Mouse (Mus musculus) hindlimb bud, embryonic 11.5 days (tissue): ENCODE measurements around the gene Spata25.
"Not testable (repeated sequence)": the region's sequence is repeated elsewhere in the genome, so short reads cannot be mapped to it uniquely, and the experiment has no call there.

ENCODE experiments used
- DNase-seq: peaks from one replicate; pipeline ENCODE4 v3.0.0-alpha.2; 2012; ENCODE audit warnings: low read depth, low spot score; ENCODE audit errors: extremely low spot score

The Spata25 gene

DNA sequence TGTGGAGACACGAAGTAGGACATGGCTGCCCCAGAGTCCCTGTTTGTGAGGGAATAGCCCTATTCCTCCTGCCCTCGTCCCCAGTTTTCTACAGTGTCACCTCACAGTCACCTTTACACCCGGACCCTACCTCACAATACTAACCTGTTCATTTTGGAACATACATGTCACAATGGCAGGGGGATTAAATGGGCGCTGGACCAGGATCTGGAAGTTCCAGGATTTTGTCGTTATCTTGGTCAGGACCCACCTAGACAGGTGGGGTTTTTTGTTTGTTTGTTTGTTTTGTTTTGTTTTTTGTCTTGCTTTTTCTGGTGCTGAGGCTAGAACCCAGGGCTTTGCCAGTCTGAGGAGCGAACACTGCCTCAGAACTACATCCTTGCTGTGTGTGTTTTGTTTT is at the start of gene Spata25:
TSS of gene Spata25 (minus strand) at position 101 of the 400 bp plus-strand sequence.
- DNase-seq = no peak

DNA sequence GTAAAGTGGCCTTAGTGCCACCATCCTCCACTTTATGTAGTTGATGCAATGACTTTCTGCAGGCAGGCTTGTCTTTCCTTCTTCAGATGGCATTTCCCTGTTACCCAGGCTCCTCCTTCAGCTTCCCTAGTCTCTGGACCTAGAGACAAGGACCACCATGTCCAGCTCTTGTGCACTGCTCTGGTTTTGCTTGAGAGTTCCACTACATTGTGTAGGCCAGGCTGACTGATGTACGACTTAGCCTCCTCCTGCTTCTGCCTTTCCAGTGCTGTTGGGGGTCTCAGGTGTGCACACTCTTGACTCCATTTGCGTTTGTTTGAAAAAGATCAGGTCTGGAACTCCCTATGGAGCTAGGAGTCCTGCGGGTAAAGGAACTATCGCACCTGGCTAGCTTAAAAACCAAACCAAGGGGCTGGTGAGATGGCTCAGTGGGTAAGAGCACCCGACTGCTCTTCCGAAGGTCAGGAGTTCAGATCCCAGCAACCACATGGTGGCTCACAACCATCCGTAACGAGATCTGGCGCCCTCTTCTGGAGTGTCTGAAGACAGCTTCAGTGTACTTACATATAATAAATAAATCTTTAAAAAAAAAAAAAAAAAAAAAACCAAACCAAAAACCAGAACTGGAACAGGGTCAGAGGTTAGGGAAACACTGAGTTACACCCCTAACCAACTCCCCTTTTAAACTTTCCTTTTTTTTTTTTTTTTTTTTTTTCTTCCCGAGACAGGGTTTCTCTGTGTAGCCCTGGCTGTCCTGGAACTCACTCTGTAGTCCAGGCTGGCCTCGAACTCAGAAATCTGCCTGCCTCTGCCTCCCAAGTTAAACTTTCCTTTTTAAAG is 49.3 kb upstream of the Spata25 start:
- DNase-seq = not testable (repeated sequence)

DNA sequence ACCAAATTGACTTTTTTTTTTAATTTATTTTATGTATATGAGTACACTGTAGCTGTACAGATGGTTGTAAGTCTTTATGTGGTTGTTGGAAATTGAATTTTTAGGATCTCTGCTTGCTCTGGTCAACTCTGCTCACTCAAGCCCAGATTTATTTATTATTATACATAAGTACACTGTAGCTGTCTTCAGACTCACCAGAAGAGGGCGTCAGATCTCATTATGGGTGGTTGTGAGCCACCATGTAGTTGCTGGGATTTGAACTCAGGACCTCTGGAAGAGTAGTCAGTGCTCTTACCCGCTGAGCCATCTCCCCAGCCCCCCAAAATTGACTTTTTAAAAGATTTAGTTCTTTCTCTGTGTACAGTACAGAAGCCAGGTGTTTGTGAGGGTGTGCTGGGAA is 47.3 kb upstream of the Spata25 start:
- DNase-seq = not testable (repeated sequence)

DNA sequence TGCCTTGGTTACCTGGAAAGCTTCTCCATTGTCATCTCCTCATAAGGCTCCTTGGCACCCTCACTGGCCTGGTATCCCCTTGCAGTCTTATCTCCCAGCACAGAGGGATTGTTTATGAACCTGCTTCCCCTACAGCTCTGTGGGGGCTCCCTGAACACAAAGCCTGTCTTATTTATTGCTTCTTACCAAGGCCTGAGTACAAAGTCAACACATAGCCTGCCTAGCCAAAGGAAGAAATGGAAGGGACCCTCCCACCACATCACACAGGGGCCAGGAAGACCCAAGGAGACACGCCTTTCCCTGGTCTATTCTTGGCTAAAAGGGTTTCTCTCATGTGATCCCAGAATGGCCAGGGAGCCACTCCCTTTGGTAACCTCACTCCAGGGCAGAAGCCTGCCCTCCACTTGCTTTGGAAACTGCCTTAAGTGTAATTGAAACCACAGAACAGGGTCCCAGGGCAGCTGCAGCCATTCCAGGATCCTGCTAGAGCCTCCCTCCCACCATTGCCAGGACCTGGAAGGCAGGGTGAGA is 46.0 kb upstream of the Spata25 start:
- DNase-seq = no peak

DNA sequence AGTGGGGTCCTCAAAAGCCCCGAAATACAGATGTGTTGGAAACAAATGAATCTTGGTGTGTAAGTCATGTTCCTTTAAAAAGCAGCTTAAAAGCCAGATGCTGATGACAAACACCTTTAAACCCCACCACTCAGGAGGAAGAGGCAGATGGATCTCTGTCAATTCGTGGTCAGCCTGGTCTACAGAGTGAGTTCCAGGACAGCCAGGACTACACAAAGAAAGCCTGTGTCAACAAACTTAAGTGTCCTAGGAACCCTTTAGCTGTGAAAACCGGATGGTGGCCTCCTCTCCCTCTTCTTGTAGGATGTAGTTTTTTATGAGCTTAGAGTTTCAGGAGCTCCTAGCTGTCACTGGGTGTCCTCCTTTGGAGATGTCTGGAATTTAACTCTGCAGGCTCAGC is 45.3 kb upstream of the Spata25 start:
- no peak for DNase-seq

DNA sequence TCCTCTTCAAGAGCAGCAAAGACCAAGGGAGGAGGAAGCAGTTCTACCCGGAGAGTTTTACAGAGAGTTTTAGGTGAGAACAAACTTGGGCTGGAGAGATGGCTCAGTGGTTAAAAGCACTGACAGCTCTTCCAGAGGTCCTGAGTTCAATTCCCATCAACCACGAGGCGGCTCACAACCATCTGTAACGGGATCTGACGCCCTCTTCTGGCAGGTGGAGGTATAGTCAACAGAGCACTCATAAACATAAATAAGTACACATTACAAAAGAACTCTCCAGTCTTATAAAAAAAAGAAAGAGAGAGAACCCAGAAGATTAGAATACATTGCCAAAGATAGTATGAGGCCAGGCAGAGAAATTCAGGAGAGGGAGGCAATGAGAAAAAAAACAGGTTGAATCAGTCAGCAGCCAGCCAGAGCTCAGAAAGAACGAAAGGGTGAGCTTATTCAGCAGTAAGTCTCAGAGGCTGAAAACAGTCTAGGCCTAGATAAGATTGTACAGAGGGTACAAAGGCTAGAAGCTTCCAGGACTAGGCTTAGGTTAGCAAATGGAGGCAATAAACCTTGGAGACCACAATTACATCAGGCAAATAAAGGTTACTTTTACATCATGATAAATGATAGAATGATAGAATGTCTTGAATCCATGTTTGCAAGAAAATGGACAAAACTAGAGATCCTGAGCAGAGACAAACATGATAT is 43.4 kb upstream of the Spata25 start:
- DNase-seq = no peak

DNA sequence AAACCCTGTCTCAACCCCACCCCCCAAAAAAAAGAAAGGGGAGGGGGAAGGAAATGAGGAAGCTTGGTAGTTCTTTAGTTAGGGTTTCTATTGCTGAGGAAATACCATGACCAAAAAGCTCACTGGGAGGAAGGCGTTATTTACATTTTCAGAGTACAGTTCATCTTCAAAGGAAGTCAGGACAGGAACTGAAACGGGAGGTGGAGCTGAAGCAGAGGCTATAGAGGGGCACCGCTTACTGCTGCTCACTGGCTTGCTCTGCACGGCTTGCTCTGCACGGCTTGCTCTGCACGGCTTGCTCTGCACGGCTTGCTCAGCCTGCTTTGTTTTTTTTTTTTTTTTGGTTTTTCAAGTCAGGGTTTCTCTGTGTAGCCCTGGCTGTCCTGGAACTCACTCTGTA is 40.2 kb upstream of the Spata25 start:
- DNase-seq = no peak

DNA sequence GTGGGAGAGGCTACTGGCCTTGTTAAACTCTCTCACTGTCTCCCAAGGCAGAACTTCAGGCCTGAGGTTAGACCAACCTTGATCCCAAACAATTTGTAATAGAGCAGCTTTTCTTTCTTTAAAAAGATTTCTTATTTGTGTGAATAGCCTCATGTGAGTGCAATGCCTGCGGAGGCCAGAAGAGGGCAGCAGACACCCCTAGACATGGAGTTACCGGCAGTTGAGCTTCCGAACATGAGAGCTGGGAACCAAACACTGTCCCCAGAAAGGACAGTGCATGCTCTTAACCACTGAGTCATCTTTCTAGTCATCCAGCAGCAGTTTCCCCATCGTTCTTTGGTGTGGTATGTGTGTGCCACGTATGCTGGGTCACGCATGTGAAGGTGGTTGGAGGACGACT is 39.2 kb upstream of the Spata25 start:
- no peak for DNase-seq

DNA sequence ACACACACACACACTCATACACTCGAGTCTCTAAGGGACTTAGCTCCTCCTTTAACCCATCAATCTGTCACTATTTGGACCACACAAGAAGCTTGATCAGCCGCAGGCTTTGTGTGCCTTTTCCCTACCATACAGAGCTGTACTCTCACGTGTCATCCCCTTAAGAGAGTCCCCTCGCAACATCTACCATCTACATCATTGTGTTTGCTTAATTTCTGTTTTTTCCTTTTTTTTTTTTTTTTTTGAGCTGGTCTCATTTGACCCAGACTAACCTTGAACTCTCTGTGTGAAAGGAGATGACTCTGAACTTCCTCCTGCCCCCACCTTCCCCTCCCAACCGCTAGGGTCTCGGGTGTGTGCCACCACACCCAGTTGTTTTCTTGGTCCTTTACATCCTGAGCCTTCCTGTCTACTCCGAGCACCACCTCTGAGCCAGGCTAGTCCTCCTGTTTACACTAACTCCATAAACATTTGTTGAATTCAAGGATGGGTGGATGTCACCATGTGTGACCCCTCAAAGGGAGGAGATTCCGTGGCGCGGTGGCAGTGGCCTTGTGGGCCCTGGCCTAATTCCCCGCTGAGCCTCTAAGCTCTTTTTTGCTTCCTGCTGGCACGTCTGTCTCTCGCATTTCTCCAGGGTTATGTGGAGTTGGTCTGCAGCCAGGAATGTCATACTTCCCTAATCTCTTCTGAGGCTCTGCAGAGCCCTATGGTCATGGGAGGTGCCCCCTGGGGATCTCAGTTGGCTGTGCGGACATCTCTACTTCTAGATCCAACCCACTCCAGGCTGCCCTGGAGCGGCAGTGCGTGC is 38.6 kb upstream of the Spata25 start:
- DNase-seq = no peak

DNA sequence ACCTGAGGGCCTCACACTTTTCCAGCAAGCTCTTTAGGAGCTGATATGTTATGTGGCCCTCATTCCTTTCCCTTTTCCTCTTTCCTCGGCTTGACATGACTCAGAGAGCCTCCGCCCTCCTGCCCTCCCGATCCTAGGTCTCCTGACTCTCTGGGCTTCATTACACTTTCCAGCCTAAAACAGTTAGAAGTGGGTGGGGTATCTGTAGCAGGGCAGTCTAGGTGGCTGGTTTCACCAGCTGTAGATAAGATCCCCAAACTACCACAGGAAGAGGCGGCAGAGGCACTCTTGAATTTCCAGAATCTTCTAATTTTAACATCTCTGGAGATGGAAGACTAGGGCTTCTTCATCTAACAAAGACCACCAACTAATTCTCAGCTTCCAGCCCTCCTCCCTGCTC is 36.3 kb upstream of the Spata25 start:
- no peak for DNase-seq

DNA sequence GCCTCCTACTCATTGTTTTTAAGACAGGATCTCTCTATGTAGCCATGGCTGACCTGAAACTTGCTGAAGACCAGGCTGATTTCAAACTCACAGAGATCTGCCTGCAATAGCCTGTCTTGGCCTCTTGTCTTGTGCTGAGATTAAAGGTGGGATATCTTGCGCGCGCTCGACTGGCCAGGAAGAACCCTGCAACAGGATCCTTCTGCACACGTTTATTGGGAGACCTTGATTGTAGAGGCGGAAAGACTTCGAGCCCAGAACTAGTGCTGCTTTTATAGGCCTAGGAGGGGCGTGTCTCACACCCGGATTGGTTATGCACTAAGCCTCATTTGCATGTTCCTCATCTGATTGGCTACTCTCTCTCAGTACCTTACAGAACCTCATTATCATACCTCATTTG is 35.1 kb upstream of the Spata25 start:
- not testable (repeated sequence) for DNase-seq

DNA sequence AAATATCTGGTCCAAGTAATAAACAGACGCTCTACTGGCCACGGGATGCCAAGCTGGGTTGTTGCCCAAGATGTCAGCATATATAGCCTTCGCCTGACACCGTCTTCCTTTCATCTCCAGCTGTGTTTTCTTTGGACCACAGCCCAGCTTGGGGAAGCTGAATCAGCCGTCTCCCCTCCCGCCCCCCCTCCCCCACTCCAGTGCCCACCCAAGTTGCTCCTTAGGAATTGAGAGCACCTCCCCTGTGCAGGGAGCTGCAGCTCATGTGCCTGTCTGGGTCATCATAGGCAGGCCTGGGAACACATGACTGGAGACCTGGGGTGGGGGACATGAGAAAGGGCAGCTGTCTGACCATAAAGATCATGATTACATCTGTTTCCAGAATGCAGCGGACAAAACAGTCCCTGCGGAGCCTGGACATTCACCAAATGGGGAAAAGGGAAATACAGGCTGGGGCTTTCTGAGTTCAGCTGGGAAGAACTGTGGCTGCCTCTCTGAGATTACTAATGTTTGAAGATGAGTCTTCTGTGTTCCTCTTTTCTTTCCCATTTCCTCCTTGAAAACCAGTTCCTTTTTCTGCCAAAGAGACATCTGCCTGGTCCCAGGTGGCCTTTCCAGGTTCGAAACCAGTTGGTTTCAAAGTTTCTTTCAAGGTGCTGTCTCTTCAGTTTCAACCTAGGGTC is 34.0 kb upstream of the Spata25 start:
- DNase-seq = no peak

DNA sequence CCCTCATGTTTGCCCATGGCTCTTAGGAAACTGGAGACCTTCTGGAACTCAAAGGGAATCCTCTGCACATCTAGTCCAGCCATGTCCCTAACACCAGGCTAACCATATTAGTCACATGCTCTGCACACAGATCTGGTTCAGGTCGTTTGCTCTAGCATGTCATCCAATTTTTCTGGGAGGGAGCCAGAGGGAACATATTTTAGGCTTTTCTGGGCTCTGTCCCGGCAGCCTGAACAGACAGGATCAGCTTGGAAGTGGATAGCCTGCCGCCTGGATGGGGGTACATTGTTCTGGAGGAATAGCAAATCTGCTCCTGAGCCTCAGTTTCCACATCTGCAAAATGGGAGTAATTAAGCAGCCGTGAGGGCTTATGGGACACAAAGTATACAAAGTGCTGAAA is 32.8 kb upstream of the Spata25 start:
- DNase-seq = no peak

DNA sequence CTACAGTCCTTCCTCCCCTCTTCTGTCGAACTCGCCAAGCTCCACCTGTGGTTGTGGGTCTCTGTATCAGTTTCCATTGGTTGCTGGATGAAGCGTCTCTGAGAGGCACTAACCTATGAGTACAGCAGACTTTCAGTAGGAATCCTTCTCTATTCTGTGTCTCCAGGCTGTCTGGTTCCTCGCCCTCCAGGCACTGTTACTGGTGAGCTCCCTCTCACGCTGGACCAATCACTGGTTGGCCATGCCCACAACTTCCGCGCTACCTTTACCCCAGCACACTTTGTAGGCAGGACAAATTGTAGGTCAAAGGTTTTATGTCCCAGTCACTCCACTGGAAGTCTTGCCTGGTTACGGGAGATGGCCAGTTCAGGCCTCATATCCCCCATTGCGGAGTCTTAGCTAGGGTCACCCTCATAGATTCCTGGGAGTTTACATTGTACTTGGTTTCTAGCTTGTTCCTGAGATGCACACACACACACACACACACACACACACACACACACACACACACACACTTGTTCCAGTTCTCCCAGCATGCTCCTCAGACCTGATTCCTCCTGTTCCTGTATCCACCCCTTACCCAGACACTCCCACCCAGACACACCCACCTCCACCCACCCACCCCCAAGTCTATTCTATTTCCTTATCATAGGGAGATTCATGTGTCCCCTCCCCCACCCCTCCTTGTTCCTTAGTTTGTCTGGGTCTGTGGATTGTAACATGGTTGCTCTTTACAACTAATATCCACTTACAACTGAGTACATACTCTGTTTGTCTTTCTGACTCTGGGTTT is 31.5 kb upstream of the Spata25 start:
- no peak for DNase-seq

DNA sequence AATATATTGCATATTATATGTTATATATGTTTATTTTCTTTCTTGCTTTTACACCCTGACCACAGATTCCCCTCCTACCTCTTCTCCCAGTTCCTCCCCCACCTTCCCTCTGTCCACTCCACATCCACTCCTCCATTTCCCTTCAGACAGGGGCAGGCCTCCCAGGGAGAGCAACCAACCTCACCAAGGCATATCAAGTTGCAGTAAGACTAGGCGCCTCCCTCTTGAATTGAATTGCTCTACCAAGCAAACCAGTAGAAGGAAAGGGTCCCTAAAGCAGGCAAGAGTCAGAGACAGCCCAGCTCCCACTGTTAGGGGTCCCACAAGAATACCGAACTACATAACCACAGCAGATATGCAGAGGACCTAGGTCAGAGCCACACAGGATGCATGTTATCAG is 30.8 kb upstream of the Spata25 start:
- DNase-seq = no peak

DNA sequence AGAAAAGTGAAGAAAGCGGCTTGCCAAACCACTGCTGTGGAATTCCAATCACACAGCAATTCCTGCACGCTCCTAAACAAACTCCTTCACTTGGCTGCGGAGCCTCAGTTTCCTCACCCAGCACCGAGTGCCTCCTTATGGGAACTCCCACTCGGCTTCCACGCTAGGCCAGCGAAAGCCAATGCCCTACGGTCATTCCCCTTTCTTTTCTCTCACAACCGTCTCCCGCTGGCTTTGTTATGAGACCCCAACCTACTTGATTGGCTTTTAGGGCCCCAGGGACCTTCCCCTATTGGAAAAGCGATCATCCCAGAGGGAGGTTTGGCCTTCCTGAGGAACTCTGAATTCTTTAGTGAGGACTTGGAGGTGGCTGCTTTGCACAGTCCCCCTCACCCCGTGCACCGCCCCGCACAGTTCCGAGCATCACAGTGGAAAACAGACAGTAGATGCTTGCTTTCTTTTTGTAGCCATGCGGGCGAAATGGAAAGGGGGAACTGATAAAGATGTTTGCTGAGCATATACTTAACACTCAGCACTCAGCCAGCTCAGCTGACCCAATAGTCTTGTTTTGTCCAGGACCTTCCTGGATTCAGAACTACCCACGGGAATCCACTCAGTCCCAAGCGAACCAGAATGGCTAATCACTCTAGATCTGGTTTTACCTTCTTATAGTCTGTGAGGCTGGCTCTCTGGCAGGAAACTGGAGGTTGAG is 29.7 kb upstream of the Spata25 start:
- no peak for DNase-seq

DNA sequence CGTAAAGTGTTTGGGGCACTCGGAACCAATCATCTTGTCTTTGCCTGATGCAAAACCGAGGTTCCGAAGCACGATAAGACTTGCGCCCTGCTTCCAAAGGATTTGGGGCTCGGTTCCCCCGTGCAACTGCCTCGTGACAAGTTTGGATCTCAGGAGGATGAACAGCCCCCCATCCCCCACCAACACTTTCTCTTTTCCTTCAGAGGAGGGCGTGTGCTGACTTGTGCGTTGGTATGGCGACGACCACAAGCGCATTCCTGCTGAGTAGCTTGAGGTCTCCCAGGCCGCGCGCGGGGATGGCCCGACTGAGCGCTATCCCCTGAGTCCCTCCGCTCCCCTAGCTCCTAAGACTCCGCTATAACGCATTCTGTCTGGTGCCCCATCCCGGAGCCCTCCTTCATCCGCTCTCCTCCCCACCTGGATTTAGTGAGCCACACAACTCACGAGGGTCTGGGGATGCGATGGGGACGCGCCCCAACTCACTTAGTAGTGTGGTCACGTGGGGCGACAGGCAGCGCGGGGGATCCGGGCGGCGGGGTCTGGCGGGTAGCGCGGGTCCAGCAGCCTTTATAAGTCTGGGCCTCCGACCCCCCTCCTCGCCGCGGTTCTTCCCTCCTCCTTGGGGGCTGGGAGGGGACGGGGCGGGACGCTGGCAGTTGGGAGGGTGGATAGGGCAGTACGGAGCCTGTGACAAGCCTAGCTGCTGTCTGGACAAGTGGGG is 28.9 kb upstream of the Spata25 start, which contains the start of gene Pltp:
TSS of gene Pltp (minus strand) at position 611 of the 721 bp plus-strand sequence.
- no peak for DNase-seq

DNA sequence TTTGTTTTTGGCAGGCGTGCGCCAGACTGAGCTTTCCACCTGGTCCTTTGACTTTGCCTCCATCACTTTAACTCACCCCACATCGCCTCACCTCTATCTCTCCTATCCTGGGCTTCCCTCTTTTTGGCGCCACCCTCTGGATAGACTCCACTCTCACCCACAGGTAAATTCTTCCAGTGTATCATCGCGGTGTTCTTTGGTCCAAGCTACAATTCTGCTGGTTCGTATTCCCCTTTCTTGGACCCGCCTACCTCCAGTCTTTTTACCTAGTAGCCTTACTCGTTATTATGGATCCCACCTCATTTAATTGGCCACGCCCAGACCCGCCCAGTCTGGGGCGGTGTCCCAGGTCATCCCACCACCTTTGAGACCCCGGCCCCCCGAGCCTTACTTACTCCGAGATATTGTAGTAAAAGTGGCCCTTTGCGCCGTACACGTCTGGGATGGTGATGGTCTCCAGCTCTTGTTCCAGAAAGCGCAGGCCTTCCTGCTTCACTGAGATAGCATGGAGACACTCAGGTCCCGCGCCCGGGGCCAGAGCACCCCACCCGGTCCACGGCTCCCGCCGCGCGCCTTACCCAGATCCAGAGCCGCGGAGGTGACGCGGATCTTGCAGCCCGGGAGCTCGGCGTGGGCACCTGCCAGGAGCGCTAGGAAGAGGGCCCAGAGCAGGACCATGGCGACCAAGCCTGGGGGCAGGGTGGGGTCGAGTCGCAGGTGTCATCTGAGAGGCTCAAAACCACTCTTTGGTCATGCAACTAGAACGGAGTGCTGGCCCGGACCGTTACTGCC is 28.2 kb upstream of the Spata25 start:
- DNase-seq = no peak
